ENCODE assay signal across 16 mouse cellular contexts in genomic region chr11:106060549-106060948, GRCm38 (mm10).
"Had no signal": no experiment of that assay in that cellular context is flagged by ENCODE, and none has a peak within 500 bp of the region (broad histone marks: within the 10 kb centered on the region; RNA-seq: fewer than 3 reads in every experiment).

No protein-coding gene starts in this region.

- H3K9me3 ChIP-seq: neural tube, embryonic 12.5 days; neural tube, embryonic 13.5 days; neural tube, embryonic 15.5 days; stomach, embryonic 15.5 days had no signal

- H3K9ac ChIP-seq: neural tube, embryonic 12.5 days; neural tube, embryonic 13.5 days; neural tube, embryonic 15.5 days; stomach, embryonic 15.5 days had no signal

- DNase-seq: right cerebral cortex, adult 18-20 months; right cerebral cortex, postnatal 14 days; right cerebral cortex, postnatal 25 days; right cerebral cortex, postnatal 4 days; spleen, adult 18-20 months; thymus, adult 18-20 months; thymus, adult 2 months; thymus, postnatal 14 days; thymus, postnatal 25 days; thymus, postnatal 36 days; thymus, postnatal 4 days had no signal

- H3K4me3 ChIP-seq: neural tube, embryonic 12.5 days; neural tube, embryonic 13.5 days; neural tube, embryonic 15.5 days; stomach, embryonic 15.5 days had no signal

- H3K4me1 ChIP-seq: neural tube, embryonic 12.5 days; neural tube, embryonic 13.5 days; stomach, embryonic 15.5 days had no signal

- H3K27me3 ChIP-seq: neural tube, embryonic 12.5 days; neural tube, embryonic 13.5 days; neural tube, embryonic 15.5 days; stomach, embryonic 15.5 days had no signal

- H3K27ac ChIP-seq: neural tube, embryonic 12.5 days; neural tube, embryonic 13.5 days; neural tube, embryonic 15.5 days; stomach, embryonic 15.5 days; stomach, postnatal 0 days had no signal
